Mouse (Mus musculus): Measurements from ENCODE around the gene Ddx54. TPM values are rescaled to one million over a fixed set of nuclear protein-coding genes. Genes with fewer than 3 reads are reported as not detected.

The Ddx54 gene
- polyA plus RNA-seq, 1 experiment = 20.4 TPM

GRCm38 (mm10) chr5:120579898-120580626, 32.5 kb upstream of the Ddx54 start:
- peaks cover 61% of the 10 kb centered on the region for H3K4me1 ChIP-seq (ENCODE audit: control insufficient read depth, insufficient read depth, low read length)
- H3K4me3 ChIP-seq (ENCODE audit: insufficient read depth, low read length) = no peak overlapping the region
- H3K27ac ChIP-seq (ENCODE audit: insufficient read depth, low read depth, low read length) = peak overlapping the region; percentile 75
- no peak for TF ChIP-seq CTCF (IDR thresholded peaks at IDR 0.05; ENCODE audit: low read depth, low read length)
- no peak for TF ChIP-seq POLR2A (IDR thresholded peaks at IDR 0.05; ENCODE audit: borderline replicate concordance, low read depth, low read length)

GRCm38 (mm10) chr5:120582002-120582401, 30.5 kb upstream of the Ddx54 start:
- TF ChIP-seq CTCF (IDR thresholded peaks at IDR 0.05; ENCODE audit: low read depth, low read length) (no peak), POLR2A (IDR thresholded peaks at IDR 0.05; ENCODE audit: borderline replicate concordance, low read depth, low read length) (no peak)
- Histone ChIP-seq H3K4me3 (ENCODE audit: insufficient read depth, low read length) (no peak overlapping the region), H3K27ac (ENCODE audit: insufficient read depth, low read depth, low read length) (no peak overlapping the region), H3K4me1 (ENCODE audit: control insufficient read depth, insufficient read depth, low read length) (peaks cover 65% of the 10 kb centered on the region)

GRCm38 (mm10) chr5:120583511-120583910, 29.0 kb upstream of the Ddx54 start:
- H3K4me1 ChIP-seq (ENCODE audit: control insufficient read depth, insufficient read depth, low read length) = peaks cover 50% of the 10 kb centered on the region
- peak overlapping the region; percentile 59 for H3K27ac ChIP-seq (ENCODE audit: insufficient read depth, low read depth, low read length)
- H3K4me3 ChIP-seq (ENCODE audit: insufficient read depth, low read length) = no peak overlapping the region
- TF ChIP-seq POLR2A (IDR thresholded peaks at IDR 0.05; ENCODE audit: borderline replicate concordance, low read depth, low read length) (no peak), CTCF (IDR thresholded peaks at IDR 0.05; ENCODE audit: low read depth, low read length) (no peak)

- peaks cover 42% of the 10 kb centered on the region for H3K4me1 ChIP-seq (ENCODE audit: control insufficient read depth, insufficient read depth, low read length)
These were observed 27.6 kb upstream of the Ddx54 start for GRCm38 (mm10) chr5:120584968-120585367.

DNA sequence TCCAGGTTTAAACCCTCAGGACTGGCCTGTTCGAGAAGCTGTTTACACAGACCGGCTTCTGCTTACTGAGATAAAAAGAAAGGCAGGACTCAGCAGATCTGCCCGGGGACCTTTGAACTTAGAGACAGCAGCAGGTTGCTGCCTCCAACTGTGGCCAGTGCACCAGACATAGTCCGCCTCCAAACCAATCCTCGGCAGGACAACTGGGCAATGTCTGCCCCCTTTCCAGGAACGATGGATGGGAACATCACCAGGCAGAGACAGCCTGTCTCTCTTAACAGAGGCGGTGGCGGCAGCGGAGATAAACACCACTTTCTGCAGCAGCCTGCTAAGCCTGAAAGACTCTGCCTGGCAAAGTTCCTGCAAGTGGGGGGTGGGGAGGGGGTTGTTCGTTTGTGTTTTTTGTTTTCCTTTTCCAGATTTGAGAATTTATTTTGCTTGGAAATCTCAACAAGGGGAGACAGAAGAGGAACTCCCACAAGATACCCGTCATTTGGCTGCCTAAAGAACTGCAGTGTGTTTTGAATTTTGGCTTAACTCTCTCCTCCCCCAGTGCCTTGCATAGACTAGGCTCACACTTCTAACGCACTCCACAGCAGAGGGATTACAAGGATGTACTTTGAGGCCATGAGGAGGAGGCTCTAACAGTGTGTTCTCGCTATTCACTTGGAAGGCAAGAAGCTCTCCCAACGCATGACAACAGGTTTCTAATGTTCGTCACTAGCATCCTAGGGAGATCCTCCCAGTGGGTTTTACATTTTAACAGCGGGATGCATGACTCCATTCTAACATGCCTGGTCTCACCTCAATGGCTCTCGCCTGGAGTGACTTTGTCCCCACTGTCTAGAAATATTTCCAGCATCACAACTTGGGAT, 25.6 kb upstream of the Ddx54 start:
- Histone ChIP-seq H3K4me1 (ENCODE audit: control insufficient read depth, insufficient read depth, low read length) (peaks cover 41% of the 10 kb centered on the region), H3K27ac (ENCODE audit: insufficient read depth, low read depth, low read length) (peak overlapping the region; percentile 60), H3K4me3 (ENCODE audit: insufficient read depth, low read length) (peak overlapping the region; percentile 77)
- TF ChIP-seq POLR2A (IDR thresholded peaks at IDR 0.05; ENCODE audit: borderline replicate concordance, low read depth, low read length) (no peak), CTCF (IDR thresholded peaks at IDR 0.05; ENCODE audit: low read depth, low read length) (no peak)

More at GRCm38 (mm10) chr5:120584968-120585367, 27.6 kb upstream of the Ddx54 start:
- H3K4me3 ChIP-seq (ENCODE audit: insufficient read depth, low read length) = no peak overlapping the region
- TF ChIP-seq POLR2A (IDR thresholded peaks at IDR 0.05; ENCODE audit: borderline replicate concordance, low read depth, low read length) = no peak
- no peak for TF ChIP-seq CTCF (IDR thresholded peaks at IDR 0.05; ENCODE audit: low read depth, low read length)
- no peak overlapping the region for H3K27ac ChIP-seq (ENCODE audit: insufficient read depth, low read depth, low read length)

- TF ChIP-seq CTCF (IDR thresholded peaks at IDR 0.05; ENCODE audit: low read depth, low read length) (no peak), POLR2A (IDR thresholded peaks at IDR 0.05; ENCODE audit: borderline replicate concordance, low read depth, low read length) (no peak)
- H3K4me1 ChIP-seq (ENCODE audit: control insufficient read depth, insufficient read depth, low read length) = peaks cover 41% of the 10 kb centered on the region
- peak overlapping the region; percentile 77 for H3K4me3 ChIP-seq (ENCODE audit: insufficient read depth, low read length)
- H3K27ac ChIP-seq (ENCODE audit: insufficient read depth, low read depth, low read length) = peak overlapping the region; percentile 60
These were observed 25.0 kb upstream of the Ddx54 start for GRCm38 (mm10) chr5:120587616-120587926.

DNA sequence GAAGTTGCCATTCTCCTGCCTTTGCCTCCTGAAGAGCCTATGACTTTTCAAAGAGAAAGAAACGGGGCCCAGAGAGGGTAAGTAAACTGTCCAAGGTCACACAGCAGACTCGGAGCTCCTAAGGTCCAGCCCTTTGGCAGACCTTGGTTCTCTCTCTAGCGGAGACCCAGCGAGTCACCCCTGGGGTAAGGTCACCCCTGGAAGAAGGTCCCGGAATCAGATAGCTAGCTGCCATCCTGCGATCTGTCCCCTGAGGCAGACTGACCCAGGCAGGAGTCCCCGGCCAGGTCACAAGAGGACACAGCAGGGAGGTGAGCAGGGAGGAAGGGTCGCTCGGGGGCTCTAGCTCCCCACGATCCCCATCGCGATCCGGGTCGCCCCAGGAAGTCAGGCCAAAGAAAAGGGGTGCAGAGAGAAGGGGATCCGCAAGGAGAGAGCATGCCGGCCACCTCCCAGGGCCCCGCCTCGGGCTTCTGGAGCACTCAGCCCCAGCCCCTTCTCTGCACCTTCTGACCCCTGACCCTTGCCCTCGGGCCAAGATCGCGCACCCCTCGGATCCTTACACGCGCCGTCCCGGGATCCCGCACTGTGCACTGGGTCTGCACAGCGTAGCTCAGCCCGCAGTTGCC, 24.5 kb upstream of the Ddx54 start:
- no peak for TF ChIP-seq CTCF (IDR thresholded peaks at IDR 0.05; ENCODE audit: low read depth, low read length)
- H3K4me3 ChIP-seq (ENCODE audit: insufficient read depth, low read length) = peak overlapping the region; percentile 77
- peaks cover 38% of the 10 kb centered on the region for H3K4me1 ChIP-seq (ENCODE audit: control insufficient read depth, insufficient read depth, low read length)
- H3K27ac ChIP-seq (ENCODE audit: insufficient read depth, low read depth, low read length) = peak overlapping the region; percentile 60

DNA sequence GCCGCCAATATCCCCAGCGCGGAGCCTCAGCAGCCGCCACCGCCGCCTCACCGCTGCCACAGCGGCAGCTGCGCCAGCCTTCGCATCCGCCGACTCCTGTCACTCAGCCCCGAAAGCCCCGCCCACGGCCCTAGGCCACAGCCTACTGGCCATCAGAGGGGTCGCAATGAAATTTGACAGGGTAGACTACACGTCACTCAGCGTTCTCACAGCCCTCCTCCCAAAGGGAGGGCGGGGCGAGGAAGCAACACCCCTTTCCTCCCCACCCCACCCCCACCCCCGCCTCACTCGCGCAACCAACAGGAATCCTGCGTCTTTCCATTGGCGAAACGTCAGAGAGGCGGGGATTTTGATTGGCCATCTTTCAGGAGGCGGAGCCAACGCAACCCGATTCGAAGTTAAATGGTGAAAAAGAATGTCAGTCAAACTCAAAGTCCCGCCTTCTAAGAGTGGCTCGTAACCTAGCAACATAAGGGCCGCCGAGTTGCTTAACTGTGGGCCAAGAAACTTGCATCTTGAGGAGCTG, 23.9 kb upstream of the Ddx54 start, which contains the start of the genes Tpcn1 and Iqcd:
Tpcn1 (minus strand) TSS at position 105 of the 526 bp plus-strand sequence.
Iqcd (plus strand) TSS at position 448 of the 526 bp plus-strand sequence.
- TF ChIP-seq POLR2A (IDR thresholded peaks at IDR 0.05; ENCODE audit: borderline replicate concordance, low read depth, low read length) (no peak), CTCF (IDR thresholded peaks at IDR 0.05; ENCODE audit: low read depth, low read length) (no peak)
- peak within 1 kb of the TSS; percentile 77 for H3K4me3 ChIP-seq (ENCODE audit: insufficient read depth, low read length)
- peak within 1 kb of the TSS; percentile 60 for H3K27ac ChIP-seq (ENCODE audit: insufficient read depth, low read depth, low read length)
- H3K4me1 ChIP-seq (ENCODE audit: control insufficient read depth, insufficient read depth, low read length) = peaks cover 33% of the 10 kb centered on the region

- Histone ChIP-seq H3K4me3 (ENCODE audit: insufficient read depth, low read length) (no peak overlapping the region), H3K27ac (ENCODE audit: insufficient read depth, low read depth, low read length) (no peak overlapping the region), H3K4me1 (ENCODE audit: control insufficient read depth, insufficient read depth, low read length) (peaks cover 17% of the 10 kb centered on the region)
- TF ChIP-seq POLR2A (IDR thresholded peaks at IDR 0.05; ENCODE audit: borderline replicate concordance, low read depth, low read length) (no peak), CTCF (IDR thresholded peaks at IDR 0.05; ENCODE audit: low read depth, low read length) (peak; percentile 63)
These were observed 22.1 kb upstream of the Ddx54 start for GRCm38 (mm10) chr5:120590356-120591010.
